Mouse (Mus musculus) CH12.LX (cell line): Measurements from ENCODE around the gene Supt16.

Experiments
- CTCF ChIP-seq, 2 experiments: IDR thresholded peaks in 1 of 2; conservative IDR thresholded peaks in 1 of 2; 2 replicates each; pipeline ENCODE4 v1.5.1; 2011 to 2012; ENCODE audit warnings: low read depth in 2 of 2, low read length in 2 of 2, improper control_type of control experiment in 1 of 2, inconsistent platforms in 1 of 2, mild to moderate bottlenecking in 1 of 2, moderate library complexity in 1 of 2
- HCFC1 ChIP-seq: IDR thresholded peaks from 2 replicates; pipeline ENCODE4 v1.6.1; 2012; ENCODE audit warnings: low read depth, mild to moderate bottlenecking, inconsistent platforms, low read length, improper control_type of control experiment
- MAX ChIP-seq: IDR thresholded peaks from 2 replicates; pipeline ENCODE4 v1.6.1; 2011; ENCODE audit warnings: low read length, improper control_type of control experiment
- MYC ChIP-seq: IDR thresholded peaks from 2 replicates; pipeline ENCODE4 v1.6.1; 2011; ENCODE audit warnings: low read depth, mild to moderate bottlenecking, improper control_type of control experiment, low read length
- UBTF ChIP-seq: IDR thresholded peaks from 2 replicates; pipeline ENCODE4 v1.6.1; 2012; ENCODE audit warnings: low read depth, mild to moderate bottlenecking, inconsistent platforms, low read length, improper control_type of control experiment, moderate library complexity
- ZKSCAN1 ChIP-seq: IDR thresholded peaks from 2 replicates; pipeline ENCODE4 v1.6.1; 2012; ENCODE audit warnings: low read depth, inconsistent platforms, low read length, improper control_type of control experiment, borderline replicate concordance

GRCm38 (mm10) chr14:52197156-52197878 lies at the start of gene Supt16:
- TF ChIP-seq CTCF (conservative IDR thresholded peaks at IDR 0.05 in 1 of 2, IDR thresholded peaks at IDR 0.05 in 1 of 2; ENCODE audit: low read depth in 2 of 2, low read length in 2 of 2) (no peak), UBTF (peak; percentile 91), MAX (peak; percentile 93), HCFC1 (peak; percentile 91), ZKSCAN1 (no peak), MYC (peak; percentile 61; the same call in 1 of the 2 replicates)
